Mouse (Mus musculus): ENCODE results near the gene Crip3. TPM values are rescaled to one million over a fixed set of nuclear protein-coding genes. Genes with fewer than 3 reads are reported as not detected.

Gene Crip3
- total RNA-seq, 2 experiments from 2014 or later = 2.6 to 4.7 TPM

DNA sequence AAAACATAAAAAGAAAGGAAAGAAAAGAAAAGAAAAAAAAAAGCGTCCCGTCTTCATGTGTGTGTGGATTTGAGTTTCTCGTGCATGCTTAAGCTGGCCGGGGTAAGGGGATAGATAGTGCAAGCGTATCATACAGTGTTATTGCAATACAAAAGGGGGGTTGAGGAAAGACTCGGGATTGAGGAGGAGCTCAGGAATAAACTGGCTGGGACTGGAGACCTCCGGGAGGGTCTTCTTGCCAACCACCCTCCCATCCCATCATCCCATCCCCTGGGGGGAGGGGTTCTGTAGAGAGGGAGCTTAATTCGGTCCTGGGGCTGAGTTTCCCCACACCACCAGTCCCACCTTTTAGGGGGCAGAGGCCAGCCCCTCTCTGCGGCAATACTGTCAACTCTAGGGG lies 25.8 kb downstream of the Crip3 start:
- DNase-seq = no peak
- intact Hi-C loops (cut with DNase I) = no loop called here

DNA sequence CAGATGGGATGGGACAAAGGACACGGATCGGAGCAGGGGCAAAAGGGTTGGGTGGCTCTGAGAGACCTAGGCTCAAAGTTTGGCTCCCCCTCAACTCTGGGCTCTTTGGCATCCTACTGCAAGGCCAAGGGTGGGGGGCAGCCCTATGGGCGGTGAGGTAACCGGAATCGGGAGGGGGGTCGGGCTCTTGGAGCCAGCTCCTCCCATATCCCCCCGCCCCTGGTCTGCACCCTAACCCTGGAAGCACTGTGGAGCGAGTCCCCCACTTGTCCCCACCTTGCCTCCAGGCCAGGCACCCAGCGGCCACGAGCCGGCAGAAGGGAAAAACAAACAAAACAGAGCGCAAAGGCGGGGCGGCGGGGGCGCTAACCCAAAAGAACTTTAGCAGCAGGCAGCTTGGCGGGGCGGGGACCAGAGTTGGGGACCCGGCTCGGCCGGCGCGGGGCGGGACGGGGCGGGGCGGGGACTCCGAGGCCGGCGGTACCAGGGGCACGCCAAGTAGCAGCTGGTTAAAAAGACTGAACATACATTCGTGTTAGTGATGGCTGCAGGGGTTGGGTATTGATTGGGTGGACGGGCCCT lies 26.5 kb downstream of the Crip3 start:
- peak; percentile 47 for DNase-seq
- intact Hi-C loops (cut with DNase I) = no loop called here

DNA sequence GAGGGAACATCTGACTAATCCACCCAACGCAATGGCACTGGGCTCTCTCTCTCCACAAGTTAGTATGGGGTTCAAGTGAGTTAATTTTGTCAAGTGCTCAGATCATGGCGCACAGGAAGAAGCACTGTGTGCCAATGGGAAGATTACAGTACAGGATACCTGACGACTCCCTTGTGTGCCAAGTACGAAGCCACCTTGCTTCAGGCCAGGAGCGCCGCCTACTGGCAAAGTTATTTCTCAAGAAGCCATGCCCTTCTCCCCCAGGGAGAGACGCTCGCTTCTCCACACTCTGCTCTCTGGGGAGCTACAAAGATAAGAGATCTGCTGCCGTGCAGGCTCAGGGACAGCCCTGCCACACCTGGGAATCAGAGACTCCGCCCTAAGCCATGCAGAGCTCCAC lies 29.1 kb downstream of the Crip3 start:
- intact Hi-C loops (cut with DNase I) = no loop called here
- peak; percentile 48 for DNase-seq

DNA sequence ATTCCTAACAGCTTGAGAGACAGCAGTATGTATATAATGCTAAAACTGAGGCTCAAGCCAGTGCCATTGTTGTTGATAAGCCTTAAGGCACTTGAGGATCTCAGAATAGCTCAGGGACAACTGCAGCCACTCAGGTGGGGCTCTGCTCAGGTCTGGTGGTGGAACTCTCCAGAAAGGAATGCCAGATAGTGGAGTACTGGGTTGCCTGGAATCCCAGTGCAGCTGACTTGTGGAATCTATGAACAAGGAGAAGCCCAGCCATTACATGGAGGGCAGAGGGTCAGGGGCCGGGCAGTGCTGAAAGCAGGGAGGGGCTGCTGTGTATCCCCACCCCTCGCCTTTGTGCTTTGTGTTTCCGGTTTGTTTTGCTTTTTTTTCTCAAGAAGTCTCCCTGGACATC lies 29.7 kb downstream of the Crip3 start:
- intact Hi-C loops (cut with DNase I) = no loop called here

DNA sequence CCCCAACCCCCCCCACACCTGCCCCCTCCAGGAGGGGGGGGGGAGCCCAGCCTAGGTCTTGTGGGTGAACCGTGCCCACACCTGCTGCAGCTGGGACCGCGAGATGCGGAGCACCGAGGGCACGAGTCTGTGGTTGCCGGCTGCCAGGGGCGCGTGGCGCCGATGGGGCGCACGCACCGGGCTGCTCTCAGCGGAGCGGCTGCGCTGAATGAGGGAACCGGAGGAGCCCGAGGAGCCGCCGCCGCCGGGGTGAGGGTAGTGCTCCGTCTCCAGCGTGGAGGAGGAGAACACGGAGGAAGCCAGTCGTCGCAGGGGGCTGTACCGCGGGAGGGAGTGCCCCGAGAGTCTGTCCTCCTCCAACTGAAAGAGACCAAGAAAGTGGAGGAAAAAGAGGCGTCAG lies 31.9 kb downstream of the Crip3 start:
- intact Hi-C loops (cut with DNase I) = no loop called here
- no peak for DNase-seq

More for the DNA sequence above, 29.7 kb downstream of the Crip3 start:
- DNase-seq = no peak

DNA sequence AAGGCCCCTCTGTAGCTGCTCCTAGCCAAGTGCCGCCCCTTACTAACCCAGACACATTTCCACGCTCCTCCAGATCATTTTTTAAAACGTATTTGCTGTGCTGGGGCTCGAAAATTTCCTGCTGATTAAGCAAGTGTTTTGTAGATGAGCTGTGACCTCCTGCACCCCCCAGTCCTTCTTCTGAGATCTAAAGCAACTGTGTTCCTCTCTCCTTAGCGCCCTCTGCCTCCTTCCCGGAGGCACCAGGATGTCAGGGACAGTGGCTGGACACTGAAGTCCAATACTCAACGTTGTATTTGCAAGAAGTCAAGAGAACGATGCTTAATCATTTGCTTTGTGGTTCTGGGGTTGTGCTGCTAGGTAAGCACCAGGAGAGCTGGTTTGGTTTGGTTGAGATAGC lies 32.6 kb downstream of the Crip3 start:
- intact Hi-C loops (cut with DNase I) = no loop called here
- DNase-seq = no peak

DNA sequence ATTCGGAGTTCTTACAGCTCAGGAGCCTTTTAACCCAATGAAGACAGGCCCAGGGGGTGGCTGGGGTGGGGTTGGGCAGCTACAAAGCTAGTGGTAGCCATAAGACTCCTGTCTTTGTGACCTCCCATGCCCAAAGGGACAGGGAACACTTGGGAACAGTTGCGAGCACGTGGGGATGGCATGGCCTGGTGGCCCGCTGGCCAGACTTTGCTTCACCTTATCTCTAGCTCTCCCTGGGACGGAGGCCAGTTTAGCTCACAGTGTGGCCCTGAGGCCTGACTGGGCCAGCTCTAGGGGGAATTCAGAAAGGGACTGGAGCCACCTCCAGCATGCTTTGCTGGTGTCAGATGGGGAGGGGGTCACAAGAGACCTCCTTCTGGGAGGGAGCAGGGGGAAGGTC lies 33.5 kb downstream of the Crip3 start:
- no peak for DNase-seq
- intact Hi-C loops (cut with DNase I) = no loop called here

DNA sequence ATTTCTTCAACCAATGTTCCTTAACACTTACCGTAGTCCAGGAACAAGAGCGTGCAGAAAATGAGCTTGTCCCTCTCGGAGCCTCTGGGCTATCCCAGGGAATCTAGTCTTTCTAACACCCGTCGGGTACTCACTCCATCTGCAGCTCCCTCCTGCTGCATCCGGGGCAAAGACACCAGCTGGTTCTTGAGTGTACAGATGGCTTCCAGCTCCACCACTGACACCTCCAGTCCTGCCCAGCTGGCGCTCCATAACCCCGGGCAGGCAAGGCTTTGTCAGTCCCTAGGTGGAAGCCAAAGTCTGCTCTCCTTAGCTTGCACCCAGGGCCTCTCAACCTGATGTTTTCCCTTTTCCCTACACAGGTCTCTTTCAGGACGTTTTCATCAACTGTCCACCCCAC lies 39.1 kb downstream of the Crip3 start:
- intact Hi-C loops (cut with DNase I) = no loop called here
- peak; percentile 49 for DNase-seq

DNA sequence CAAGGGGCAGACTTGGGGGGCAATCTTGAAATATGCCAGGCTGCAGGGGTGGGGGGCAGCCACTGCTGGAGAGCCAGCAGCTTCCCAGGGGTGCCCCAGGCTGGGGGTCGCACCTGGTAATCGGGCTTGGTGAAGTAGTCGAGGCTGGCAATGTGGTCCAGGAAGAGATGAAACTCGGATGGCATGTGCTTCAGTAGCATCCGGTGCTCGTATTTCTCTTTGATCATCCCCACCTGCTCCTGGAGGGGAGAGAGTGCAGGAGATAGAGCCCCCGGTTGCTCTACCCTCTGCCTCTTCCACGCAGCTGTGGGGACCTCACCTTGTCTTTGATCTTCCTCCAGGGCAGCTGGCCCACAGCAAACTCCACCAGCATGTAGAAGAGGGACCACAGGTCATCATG lies 47.9 kb downstream of the Crip3 start:
- intact Hi-C loops (cut with DNase I) = no loop called here
- DNase-seq = no peak

DNA sequence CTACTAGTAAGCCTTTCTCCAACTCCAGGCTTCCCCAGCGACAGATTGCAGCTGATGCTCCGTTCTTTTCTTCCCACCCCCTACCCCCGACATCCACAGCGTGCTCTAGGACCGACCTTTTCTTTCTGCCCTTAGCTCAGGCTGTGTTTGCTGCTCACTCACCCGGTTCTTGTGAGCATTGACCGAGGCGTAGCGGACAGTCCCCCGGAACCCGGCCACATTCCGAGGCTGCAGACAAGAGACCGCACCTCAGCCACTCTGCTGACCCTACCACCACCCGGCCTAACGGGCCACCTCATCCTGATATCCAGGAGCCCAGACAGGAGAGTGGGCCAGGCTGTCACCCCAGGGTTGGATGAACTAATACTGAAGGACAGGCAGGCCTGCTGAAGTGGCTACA lies 48.6 kb downstream of the Crip3 start:
- intact Hi-C loops (cut with DNase I) = no loop called here
- DNase-seq = no peak

Other genes starting within 250 kb of the Crip3 start
- 10 to 100 TPM in 1 of 2 experiments, 1 to 10 TPM in 1; 9.7 to 10.7 TPM for gene Polh, start 226.3 kb upstream of the Crip3 start, total RNA-seq (2021)
- 10 to 100 TPM; 45.0 to 46.3 TPM for gene Xpo5, start 226.1 kb upstream of the Crip3 start, total RNA-seq (2021)
- gene Polr1c, start 180.9 kb upstream of the Crip3 start, total RNA-seq (2021) = 10 to 100 TPM; 50.0 to 50.1 TPM
- gene Yipf3, start 180.8 kb upstream of the Crip3 start, total RNA-seq (2021) = 10 to 100 TPM; 55.3 to 56.7 TPM
- gene Lrrc73, start 175.4 kb upstream of the Crip3 start, total RNA-seq (2021) = 10 to 100 TPM; 84.5 to 94.1 TPM
- gene Tjap1, start 145.9 kb upstream of the Crip3 start, total RNA-seq (2021) = 10 to 100 TPM; 35.5 to 44.3 TPM
- 10 to 100 TPM; 54.6 to 63.8 TPM for gene Dlk2, start 131.5 kb upstream of the Crip3 start, total RNA-seq (2021)
- 1 to 10 TPM; 9.7 to 9.9 TPM for gene Abcc10, start 100.6 kb upstream of the Crip3 start, total RNA-seq (2021)
- 10 to 100 TPM; 93.1 to 96.1 TPM for gene Zfp318, start 45.2 kb upstream of the Crip3 start, total RNA-seq (2021)
- gene Slc22a7, start 9.5 kb downstream of the Crip3 start, total RNA-seq (2021) = under 1 TPM; 0.28 to 0.62 TPM
- gene Ttbk1, start 58.7 kb downstream of the Crip3 start, total RNA-seq (2021) = 10 to 100 TPM; 86.7 to 88.6 TPM
- 1 to 10 TPM; 6.0 to 7.1 TPM for gene Dnph1, start 67.8 kb downstream of the Crip3 start, total RNA-seq (2021)
- 10 to 100 TPM; 48.0 to 49.9 TPM for gene Cul9, start 117.5 kb downstream of the Crip3 start, total RNA-seq (2021)
- 10 to 100 TPM; 55.2 to 58.1 TPM for gene Srf, start 127.2 kb downstream of the Crip3 start, total RNA-seq (2021)
- gene Ptk7, start 200.6 kb downstream of the Crip3 start, total RNA-seq (2021) = 10 to 100 TPM; 29.8 to 30.6 TPM
- 10 to 100 TPM; 18.9 to 20.4 TPM for gene Klc4, start 217.1 kb downstream of the Crip3 start, total RNA-seq (2021)
- gene Mrpl2, start 217.3 kb downstream of the Crip3 start, total RNA-seq (2021) = 10 to 100 TPM; 34.3 to 43.6 TPM
- gene Cul7, start 221.4 kb downstream of the Crip3 start, total RNA-seq (2021) = 10 to 100 TPM; 64.7 to 71.0 TPM
- gene Rrp36, start 245.4 kb downstream of the Crip3 start, total RNA-seq (2021) = 10 to 100 TPM; 19.0 to 22.7 TPM
- gene Mea1, start 249.9 kb downstream of the Crip3 start, total RNA-seq (2021) = 100 to 1,000 TPM; 135 to 147 TPM